Mouse (Mus musculus) T-helper 1 cell (primary cell): ENCODE measurements around the gene Zfp106.

Source experiments
- in situ Hi-C: fragments of 300-600 bp; cut with MboI, MseI; formaldehyde crosslinking; loops from one replicate; pipeline ENCODE4 v1.15.1; 2025; ENCODE audit warnings: high pct_unique_total_duplicates

The Zfp106 gene

DNA sequence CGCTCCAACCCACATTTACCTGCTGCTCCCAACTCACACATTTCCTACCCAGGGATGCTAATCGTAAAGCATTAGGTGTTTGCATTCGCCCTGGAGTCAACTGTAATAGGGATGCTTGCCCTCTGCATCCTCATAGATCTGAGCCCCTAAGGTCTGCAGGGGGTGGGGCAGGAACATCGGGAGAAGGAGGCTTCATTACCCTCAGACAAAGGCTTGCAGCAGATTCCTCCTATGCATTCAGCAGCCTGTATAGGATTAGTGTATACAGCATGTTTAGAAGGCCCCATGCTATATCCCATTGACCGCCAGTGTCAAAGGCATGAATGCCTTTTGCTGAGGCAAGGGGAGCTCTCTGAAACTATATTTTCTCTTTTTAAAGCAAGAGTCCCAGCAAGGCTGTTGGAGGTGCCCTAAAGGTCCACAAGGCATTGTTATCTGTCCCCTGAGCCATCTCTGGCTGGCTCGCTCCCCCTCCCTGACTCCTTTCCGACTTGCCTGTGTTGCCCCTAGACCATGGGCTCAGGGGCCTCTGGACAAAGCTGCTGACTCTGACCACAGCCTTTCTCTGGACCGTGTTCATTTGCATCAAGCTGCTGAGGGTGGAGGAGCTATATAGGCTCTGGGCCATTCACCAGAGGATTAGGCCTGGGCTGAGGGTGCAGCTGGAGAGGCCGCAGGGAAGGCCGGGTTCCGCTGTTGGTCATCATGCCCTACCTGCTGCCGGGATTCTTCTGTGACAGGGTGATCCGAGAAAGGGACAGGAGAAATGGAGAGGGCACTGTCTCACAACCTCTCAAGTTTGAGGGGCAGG lies 87.2 kb downstream of the Zfp106 start:
- in situ Hi-C loops = no loop called here

DNA sequence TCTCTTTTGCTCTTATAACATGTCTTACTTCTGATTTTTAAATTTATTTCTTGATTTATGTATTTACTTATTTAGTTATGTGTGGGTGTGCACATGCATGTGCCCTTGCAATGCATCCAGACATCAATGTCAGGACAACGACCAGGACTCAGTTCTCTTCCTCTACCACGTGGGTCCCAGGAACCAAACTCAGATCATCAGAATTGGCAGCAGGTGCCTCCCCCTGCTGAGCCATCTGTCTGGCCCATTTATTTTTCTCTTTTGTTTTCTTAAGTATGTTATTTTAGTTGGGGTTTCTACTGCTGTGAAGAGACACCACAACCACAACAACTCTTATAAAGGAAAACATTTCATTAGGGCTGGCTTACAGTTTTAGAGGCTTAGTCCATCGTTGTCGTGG lies 92.8 kb downstream of the Zfp106 start:
- in situ Hi-C loops = no loop called here

DNA sequence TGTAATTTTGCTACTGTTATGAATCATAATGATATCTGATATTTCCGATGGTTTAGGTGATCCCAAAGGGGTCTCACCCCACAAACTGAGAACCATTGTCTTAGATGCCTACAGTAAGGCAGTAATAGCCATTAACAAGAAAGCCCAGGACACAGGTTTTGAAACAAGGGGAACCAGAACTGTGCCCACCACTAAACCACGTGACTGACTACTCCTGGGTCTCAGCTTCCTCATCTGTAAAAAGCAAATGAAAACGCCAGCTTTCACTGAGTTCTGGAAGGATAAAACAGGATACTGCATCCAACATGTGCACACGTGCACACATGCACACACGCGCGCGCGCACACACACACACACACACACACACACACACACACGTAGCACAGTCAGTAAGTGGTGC lies 93.9 kb downstream of the Zfp106 start:
- in situ Hi-C loops = loop anchor here (10.0 kb wide), 1 partner anchor 485 kb away; no protein-coding TSS in a partner anchor

DNA sequence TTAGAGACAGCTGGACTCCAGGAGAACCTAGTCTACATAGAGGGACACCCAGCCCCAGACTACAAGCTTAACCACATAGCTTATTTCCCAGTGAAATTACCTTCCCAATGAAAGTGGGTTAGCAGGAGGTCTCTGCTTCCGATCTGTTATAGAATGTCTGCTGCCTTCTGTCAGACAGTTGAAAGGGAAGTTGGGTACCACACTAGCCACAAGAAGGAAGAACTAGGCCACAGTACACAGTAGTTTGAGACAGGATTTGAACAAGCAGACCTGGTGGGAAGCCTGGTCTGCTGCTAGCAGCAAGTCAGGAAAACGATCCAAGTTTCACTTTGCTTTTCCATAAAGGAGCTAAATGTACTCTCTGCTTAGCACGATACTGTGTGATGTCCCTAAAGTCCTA lies 94.4 kb downstream of the Zfp106 start:
- in situ Hi-C loops = loop anchor here (10.0 kb wide), 1 partner anchor 484 kb away; no protein-coding TSS in a partner anchor

DNA sequence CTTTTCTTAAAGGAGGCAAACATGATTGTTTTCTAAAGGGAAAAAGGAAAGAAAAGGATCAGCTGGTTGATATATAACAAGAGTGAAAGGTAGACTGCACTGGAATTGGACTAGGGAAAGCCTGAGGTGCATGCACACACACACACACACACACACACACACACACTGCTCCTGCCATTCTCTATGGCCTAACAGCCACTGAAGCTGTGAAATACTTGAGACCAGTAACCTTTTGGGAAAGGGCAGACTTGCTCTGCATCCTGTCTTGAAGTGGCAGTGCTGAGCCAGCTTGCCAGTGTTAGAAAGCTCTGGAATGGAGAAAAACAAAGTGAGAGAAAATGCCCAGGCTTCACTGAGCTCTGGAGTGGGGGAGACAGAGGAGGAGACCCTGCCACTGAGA lies 95.6 kb downstream of the Zfp106 start:
- in situ Hi-C loops = loop anchor here (10.0 kb wide), 1 partner anchor 483 kb away; no protein-coding TSS in a partner anchor

DNA sequence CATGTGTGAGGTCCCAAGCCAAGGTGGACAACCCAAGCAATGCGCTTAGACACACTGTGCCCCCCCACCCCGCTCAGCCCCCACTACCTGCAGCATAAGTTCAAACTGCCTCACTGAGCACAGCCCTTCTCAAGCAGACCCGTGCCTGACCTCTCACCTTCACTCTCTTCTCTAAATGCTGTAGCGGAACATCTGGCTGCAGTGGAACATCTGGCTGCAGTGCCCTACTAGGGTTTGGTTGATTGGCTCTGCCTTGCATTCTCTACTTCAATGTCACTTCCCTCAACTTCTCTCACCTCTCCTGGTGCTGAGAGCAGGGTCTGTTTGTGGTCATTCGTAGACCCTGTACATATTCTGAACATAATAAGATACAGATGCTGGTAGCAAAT lies 98.3 kb downstream of the Zfp106 start:
- in situ Hi-C loops = loop anchor here (10.0 kb wide), 1 partner anchor 481 kb away; no protein-coding TSS in a partner anchor

DNA sequence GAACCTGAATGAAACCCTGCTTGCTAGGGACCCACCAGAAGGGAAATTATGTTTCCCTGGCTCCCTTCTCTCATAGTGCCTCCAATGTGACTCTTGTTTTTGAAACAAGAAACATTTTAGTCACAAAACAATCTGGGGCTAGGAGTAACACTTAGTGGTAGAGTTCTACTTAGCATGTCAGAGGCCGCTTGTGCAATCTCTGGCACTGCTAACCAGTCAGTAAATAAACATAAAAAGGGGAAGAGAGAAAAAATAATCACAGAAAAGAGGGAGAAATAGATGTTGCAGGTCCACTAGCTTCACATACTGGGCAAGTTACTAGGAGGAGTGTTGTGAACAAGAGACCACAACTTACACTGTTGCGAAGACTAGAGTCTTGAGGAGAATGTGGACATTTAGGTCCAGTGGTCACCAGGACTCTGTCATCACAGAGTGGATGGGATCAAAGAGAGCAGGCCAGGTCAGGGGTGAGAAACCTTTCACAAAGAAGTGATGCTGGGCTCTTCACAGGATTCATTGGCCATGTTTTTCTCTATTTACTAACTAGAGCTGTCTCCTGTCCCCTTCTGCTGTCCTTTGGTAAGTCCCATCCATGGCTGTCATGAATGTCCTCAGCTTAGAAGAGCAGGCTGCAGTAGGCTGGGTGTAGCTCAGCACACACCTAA lies 98.8 kb downstream of the Zfp106 start:
- in situ Hi-C loops = loop anchor here (10.0 kb wide), 1 partner anchor 480 kb away; no protein-coding TSS in a partner anchor

DNA sequence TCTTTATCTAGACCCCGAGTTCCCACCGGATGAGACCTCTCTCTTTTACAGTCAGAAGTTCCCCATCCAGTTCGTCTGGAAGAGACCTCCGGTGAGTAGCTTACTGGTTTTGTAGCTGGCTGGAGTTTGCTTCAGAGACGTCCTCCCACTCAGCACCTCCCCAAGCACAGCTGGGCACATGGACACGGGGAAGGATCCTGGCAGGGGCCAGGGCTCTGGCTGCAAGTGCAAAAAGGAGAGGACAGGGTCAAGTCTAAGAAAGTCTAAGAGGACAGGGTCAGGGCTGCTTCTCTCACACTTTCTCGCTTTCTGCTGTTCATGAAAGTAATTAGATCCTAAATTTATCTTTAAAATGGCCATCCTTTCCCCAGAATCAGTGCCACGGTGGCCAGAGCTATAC lies 99.6 kb downstream of the Zfp106 start:
- in situ Hi-C loops = loop anchor here (10.0 kb wide), 1 partner anchor 479 kb away; no protein-coding TSS in a partner anchor

DNA sequence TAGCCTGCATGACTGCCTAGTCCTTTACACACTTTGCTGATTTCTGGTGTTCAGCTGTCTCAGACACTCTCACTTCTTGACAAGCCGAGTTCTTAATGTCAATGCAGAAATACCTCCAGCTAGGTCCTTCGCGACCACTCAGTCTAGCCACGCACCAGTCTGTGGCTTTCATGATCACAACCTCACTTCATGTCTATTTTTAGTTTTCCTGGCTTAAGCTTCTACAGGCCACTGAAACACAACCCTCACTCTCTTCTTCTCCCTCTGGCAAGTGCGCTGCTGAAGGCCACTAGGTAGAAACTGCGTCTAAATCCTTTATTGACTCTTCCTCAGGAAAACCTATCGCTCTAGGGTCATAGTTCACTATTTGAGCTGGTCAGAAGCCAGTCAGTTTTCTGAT lies 100.3 kb downstream of the Zfp106 start:
- in situ Hi-C loops = loop anchor here (10.0 kb wide), 1 partner anchor 479 kb away; no protein-coding TSS in a partner anchor

DNA sequence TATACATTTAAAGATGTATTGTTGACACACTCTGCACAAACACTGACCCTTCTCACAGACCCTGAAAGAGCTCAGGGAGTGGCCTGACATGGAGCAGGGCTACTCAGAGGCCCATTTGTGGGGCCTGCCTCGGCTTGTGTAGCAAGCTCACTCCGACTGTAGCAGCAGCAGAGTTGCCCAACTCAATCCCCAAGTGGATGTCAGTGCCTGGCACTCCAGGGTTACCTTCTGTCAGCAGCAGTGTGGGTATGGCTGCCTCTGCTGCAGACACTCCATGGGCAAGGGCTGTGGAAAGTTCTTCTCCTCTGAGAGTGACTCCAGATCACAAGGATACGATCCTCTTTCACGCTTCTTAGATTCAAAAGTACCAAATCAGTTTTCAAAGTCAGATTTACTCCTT lies 103.4 kb downstream of the Zfp106 start:
- in situ Hi-C loops = loop anchor here (10.0 kb wide), 1 partner anchor 475 kb away; no protein-coding TSS in a partner anchor
